Mouse (Mus musculus): ENCODE measurements around the gene Eif1. TPM values are rescaled to one million over a fixed set of nuclear protein-coding genes. Genes with fewer than 3 reads are reported as not detected.

The Eif1 gene
- polyA plus RNA-seq, 1 experiment from 2014 or later, result 1,650 TPM

DNA sequence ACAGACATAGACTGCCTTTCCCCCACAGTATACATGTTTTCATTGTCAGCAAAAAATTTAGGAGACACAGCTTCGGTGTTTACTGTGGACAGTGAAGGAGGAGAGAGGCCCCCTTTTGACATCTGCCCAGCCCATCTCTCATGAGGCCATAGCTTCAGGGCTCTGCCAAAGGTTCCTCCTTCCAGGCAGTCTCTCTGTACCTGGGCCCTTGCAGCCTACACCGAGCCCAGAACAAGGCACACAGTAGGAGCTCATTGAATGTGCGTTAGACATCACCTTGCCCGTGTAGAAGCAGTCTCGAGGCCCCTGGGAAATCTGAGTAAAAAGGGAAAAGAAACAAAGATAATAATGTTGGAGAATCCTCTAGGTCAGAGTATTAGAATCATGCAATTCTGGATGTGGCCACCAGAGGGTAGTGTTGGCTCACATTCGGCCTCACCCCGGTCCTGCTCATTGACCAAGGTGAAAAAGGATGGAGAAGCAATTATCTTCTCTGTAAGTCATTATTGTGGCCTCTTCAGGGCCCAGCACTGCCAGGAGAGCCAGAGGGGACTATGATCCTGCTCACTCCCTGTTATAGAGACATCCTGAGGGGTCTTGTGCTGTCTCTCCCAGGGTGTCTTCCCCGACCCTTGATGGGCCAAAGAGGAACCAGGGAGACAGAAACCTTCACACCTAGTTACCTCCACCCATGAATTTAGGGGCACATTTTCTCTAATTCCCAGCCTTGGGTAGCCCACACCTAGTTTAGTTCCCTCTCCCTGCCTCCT, 42.7 kb downstream of the Eif1 start:
- WGBS, result 12% methylated on average over 8 of the region's 8 CpGs
- H3K27me3 ChIP-seq (replicated peaks; ENCODE audit: control insufficient read depth, insufficient read depth, low read length), result peaks cover 11% of the 10 kb centered on the region; the same call in 1 of the 2 replicates

DNA sequence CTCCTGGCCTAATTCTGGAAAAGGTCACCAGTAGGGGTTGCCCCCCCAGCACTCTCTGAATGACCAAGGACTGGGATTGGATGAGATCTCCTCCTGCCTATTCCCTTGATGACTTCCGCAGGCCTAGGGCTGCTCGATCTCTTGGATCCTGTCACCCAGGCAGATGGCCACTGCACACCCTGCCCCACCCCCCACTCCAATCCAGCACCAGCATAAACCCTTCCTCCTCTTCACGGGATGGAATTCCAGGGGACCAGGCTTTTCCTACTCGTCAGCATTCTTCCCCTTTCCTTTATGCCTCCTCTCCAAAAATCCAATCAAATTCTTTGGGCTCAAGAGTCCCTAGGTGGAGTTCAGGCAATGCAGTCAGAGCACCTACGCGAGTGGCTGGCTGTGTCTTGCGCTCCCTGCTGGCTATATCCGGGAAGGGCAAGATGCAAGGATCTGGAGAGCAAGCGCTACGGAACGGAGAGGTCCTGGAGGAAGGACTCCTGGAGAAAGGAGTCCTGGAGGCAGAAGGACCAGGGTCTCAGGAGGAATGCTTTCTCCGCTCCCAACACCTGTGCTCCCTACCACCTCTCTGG, 43.4 kb downstream of the Eif1 start:
- TF ChIP-seq CTCF (IDR thresholded peaks at IDR 0.05; ENCODE audit: low read depth), result peak; percentile 89
- no peak for ATAC-seq
- Histone ChIP-seq H3K9ac (ENCODE audit: low read depth, low read length) (no peak overlapping the region), H3K4me1 (replicated peaks; ENCODE audit: control insufficient read depth, insufficient read depth, low read length) (no peaks in the 10 kb centered on the region), H3K9me3 (ENCODE audit: control insufficient read depth) (no peaks in the 10 kb centered on the region), H3K36me3 (ENCODE audit: control insufficient read depth, insufficient read depth) (no peaks in the 10 kb centered on the region), H3K4me2 (replicated peaks; ENCODE audit: low read depth) (no peak overlapping the region), H3K27me3 (replicated peaks; ENCODE audit: control insufficient read depth, insufficient read depth, low read length) (peaks cover 11% of the 10 kb centered on the region; the same call in 1 of the 2 replicates), H3K4me3 (ENCODE audit: low read depth, low read length) (no peak overlapping the region), H3K27ac (ENCODE audit: low read depth, low read length) (no peak overlapping the region)
- WGBS, result 17% methylated on average over 12 of the region's 12 CpGs

More for the DNA sequence above, 42.7 kb downstream of the Eif1 start:
- TF ChIP-seq CTCF (IDR thresholded peaks at IDR 0.05; ENCODE audit: low read depth), result peak; percentile 93
- H3K4me1 ChIP-seq (replicated peaks; ENCODE audit: control insufficient read depth, insufficient read depth, low read length), result no peaks in the 10 kb centered on the region
- no peak overlapping the region for H3K27ac ChIP-seq (ENCODE audit: low read depth, low read length)
- H3K9me3 ChIP-seq (ENCODE audit: control insufficient read depth), result no peaks in the 10 kb centered on the region
- no peak overlapping the region for H3K4me3 ChIP-seq (ENCODE audit: low read depth, low read length)
- no peak overlapping the region for H3K4me2 ChIP-seq (replicated peaks; ENCODE audit: low read depth)
- ATAC-seq, result peak; percentile 28; the same call in 1 of the 2 replicates
- H3K36me3 ChIP-seq (ENCODE audit: control insufficient read depth, insufficient read depth), result no peaks in the 10 kb centered on the region
- H3K9ac ChIP-seq (ENCODE audit: low read depth, low read length), result no peak overlapping the region

DNA sequence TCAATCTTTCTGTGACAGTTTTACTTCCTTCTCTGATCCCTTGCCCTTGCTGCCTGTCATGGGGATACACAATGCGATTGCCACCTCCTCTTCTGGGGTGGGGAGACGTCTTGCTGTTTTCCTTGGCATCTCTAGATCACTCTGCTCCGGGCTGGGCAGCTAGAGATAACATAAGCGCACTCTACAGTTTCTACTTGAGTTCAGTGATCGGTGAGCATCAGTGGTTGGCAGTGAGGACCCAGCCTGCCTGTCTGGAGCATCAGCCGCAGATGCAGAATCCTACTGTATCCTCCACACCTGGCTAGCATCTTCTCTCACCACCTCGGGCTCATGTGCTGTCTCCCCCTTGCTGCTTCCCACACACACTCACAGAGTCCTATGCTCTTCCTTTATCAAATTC, 49.5 kb downstream of the Eif1 start:
- no peak for TF ChIP-seq CTCF (IDR thresholded peaks at IDR 0.05; ENCODE audit: low read depth)

DNA sequence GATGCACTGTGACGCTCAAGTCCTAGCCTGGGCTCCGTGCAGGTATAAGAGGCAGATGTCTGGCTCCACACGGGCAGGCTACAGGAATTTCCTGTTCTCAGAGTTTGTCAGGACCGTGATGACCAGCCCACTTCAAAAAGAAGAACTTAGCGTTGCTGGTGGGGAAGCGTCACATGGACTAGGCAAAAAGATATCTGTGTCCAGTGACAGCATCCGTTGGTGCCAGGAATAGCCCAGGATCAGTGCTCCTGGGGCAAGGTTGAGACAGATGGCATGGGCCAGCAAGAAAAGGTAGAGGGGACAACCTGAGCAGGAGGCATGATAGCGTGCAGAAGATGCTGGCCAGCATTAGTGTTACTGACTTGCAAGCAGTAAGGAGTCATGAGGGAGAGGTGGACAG, 50.1 kb downstream of the Eif1 start:
- TF ChIP-seq CTCF (IDR thresholded peaks at IDR 0.05; ENCODE audit: low read depth), result no peak
- Histone ChIP-seq H3K4me3 (ENCODE audit: low read depth, low read length) (no peak overlapping the region), H3K27me3 (replicated peaks; ENCODE audit: control insufficient read depth, insufficient read depth, low read length) (no peaks in the 10 kb centered on the region), H3K36me3 (ENCODE audit: control insufficient read depth, insufficient read depth) (peaks cover 50% of the 10 kb centered on the region), H3K9me3 (ENCODE audit: control insufficient read depth) (no peaks in the 10 kb centered on the region), H3K9ac (ENCODE audit: low read depth, low read length) (no peak overlapping the region), H3K27ac (ENCODE audit: low read depth, low read length) (no peak overlapping the region), H3K4me1 (replicated peaks; ENCODE audit: control insufficient read depth, insufficient read depth, low read length) (no peaks in the 10 kb centered on the region), H3K4me2 (replicated peaks; ENCODE audit: low read depth) (no peak overlapping the region)
- WGBS, result 75% methylated on average over 8 of the region's 8 CpGs
- no peak for ATAC-seq

More for the DNA sequence above, 49.5 kb downstream of the Eif1 start:
- WGBS, result 63% methylated on average over 7 of the region's 7 CpGs
- Histone ChIP-seq H3K4me3 (ENCODE audit: low read depth, low read length) (no peak overlapping the region), H3K27ac (ENCODE audit: low read depth, low read length) (no peak overlapping the region), H3K4me1 (replicated peaks; ENCODE audit: control insufficient read depth, insufficient read depth, low read length) (no peaks in the 10 kb centered on the region), H3K9ac (ENCODE audit: low read depth, low read length) (no peak overlapping the region), H3K36me3 (ENCODE audit: control insufficient read depth, insufficient read depth) (peaks cover 45% of the 10 kb centered on the region), H3K4me2 (replicated peaks; ENCODE audit: low read depth) (no peak overlapping the region), H3K27me3 (replicated peaks; ENCODE audit: control insufficient read depth, insufficient read depth, low read length) (no peaks in the 10 kb centered on the region), H3K9me3 (ENCODE audit: control insufficient read depth) (no peaks in the 10 kb centered on the region)
- ATAC-seq, result no peak

Other genes starting within 250 kb of the Eif1 start
- gene Krt32, start 231.7 kb upstream of the Eif1 start, polyA plus RNA-seq (2015; fragmentation: Nextera tagmentation; extraction: Ambion mirVana), result not detected in 2 replicates
- gene Krt35, start 223.6 kb upstream of the Eif1 start, polyA plus RNA-seq (2015; fragmentation: Nextera tagmentation; extraction: Ambion mirVana), result 0.26 and 0.44 TPM in 2 replicates
- gene Krt36, start 214.3 kb upstream of the Eif1 start, polyA plus RNA-seq (2015; fragmentation: Nextera tagmentation; extraction: Ambion mirVana), result 0.09 and 0.16 TPM in 2 replicates
- gene Krt13, start 198.3 kb upstream of the Eif1 start, polyA plus RNA-seq (2015; fragmentation: Nextera tagmentation; extraction: Ambion mirVana), result not detected in 2 replicates
- 1.2 and 1.5 TPM in 2 replicates for gene Krt15, start 184.0 kb upstream of the Eif1 start, polyA plus RNA-seq (2015; fragmentation: Nextera tagmentation; extraction: Ambion mirVana)
- 491 and 533 TPM in 2 replicates for gene Krt19, start 171.2 kb upstream of the Eif1 start, polyA plus RNA-seq (2015; fragmentation: Nextera tagmentation; extraction: Ambion mirVana)
- gene Krt9, start 126.6 kb upstream of the Eif1 start, polyA plus RNA-seq (2015; fragmentation: Nextera tagmentation; extraction: Ambion mirVana), result not detected in 2 replicates
- gene Krt14, start 112.3 kb upstream of the Eif1 start, polyA plus RNA-seq (2015; fragmentation: Nextera tagmentation; extraction: Ambion mirVana), result 8.9 and 10.0 TPM in 2 replicates
- not detected in 2 replicates for gene Krt16, start 71.0 kb upstream of the Eif1 start, polyA plus RNA-seq (2015; fragmentation: Nextera tagmentation; extraction: Ambion mirVana)
- gene Krt17, start 58.9 kb upstream of the Eif1 start, polyA plus RNA-seq (2015; fragmentation: Nextera tagmentation; extraction: Ambion mirVana), result 5.3 and 7.8 TPM in 2 replicates
- gene Krt42, start 50.0 kb upstream of the Eif1 start, polyA plus RNA-seq (2015; fragmentation: Nextera tagmentation; extraction: Ambion mirVana), result 0.12 and 0.18 TPM in 2 replicates
- gene Gast, start 14.5 kb downstream of the Eif1 start, polyA plus RNA-seq (2015; fragmentation: Nextera tagmentation; extraction: Ambion mirVana), result 1.1 and 5.0 TPM in 2 replicates
- gene Hap1, start 36.2 kb downstream of the Eif1 start, polyA plus RNA-seq (2015; fragmentation: Nextera tagmentation; extraction: Ambion mirVana), result 10.0 and 10.4 TPM in 2 replicates
- gene Jup, start 77.9 kb downstream of the Eif1 start, polyA plus RNA-seq (2015; fragmentation: Nextera tagmentation; extraction: Ambion mirVana), result 102 and 103 TPM in 2 replicates
- gene P3h4, start 95.0 kb downstream of the Eif1 start, polyA plus RNA-seq (2015; fragmentation: Nextera tagmentation; extraction: Ambion mirVana), result 17.0 and 17.2 TPM in 2 replicates
- gene Fkbp10, start 95.8 kb downstream of the Eif1 start, polyA plus RNA-seq (2015; fragmentation: Nextera tagmentation; extraction: Ambion mirVana), result 31.7 and 37.0 TPM in 2 replicates
- 31.6 and 33.0 TPM in 2 replicates for gene Nt5c3b, start 121.9 kb downstream of the Eif1 start, polyA plus RNA-seq (2015; fragmentation: Nextera tagmentation; extraction: Ambion mirVana)
- gene Klhl10, start 122.0 kb downstream of the Eif1 start, polyA plus RNA-seq (2015; fragmentation: Nextera tagmentation; extraction: Ambion mirVana), result 0.13 and 0.14 TPM in 2 replicates
- 1.8 and 1.9 TPM in 2 replicates for gene Klhl11, start 152.9 kb downstream of the Eif1 start, polyA plus RNA-seq (2015; fragmentation: Nextera tagmentation; extraction: Ambion mirVana)
- gene Acly, start 208.1 kb downstream of the Eif1 start, polyA plus RNA-seq (2015; fragmentation: Nextera tagmentation; extraction: Ambion mirVana), result 29.3 and 29.5 TPM in 2 replicates
- 0.18 and 0.22 TPM in 2 replicates for gene Ttc25, start 225.7 kb downstream of the Eif1 start, polyA plus RNA-seq (2015; fragmentation: Nextera tagmentation; extraction: Ambion mirVana)

Measured in intestine, postnatal 0 days (tissue).